In genomic region chr4:84675171-84675973, GRCm38 (mm10) we compare ENCODE assay signal across 8 mouse cellular contexts. TPM values are rescaled to one million over a fixed set of nuclear protein-coding genes. Genes with fewer than 3 reads are reported as not detected.
A peak's percentile ranks its signal among the peaks of the same experiment; 100 is the strongest.
DNase-seq lines count a peak whose midpoint lies in the region; ATAC-seq lines count a peak whose summit lies in the region.

Bnc2 (minus strand) TSS chr4:84675275.

- H3K4me3 ChIP-seq in forebrain, embryonic 16.5 days (replicated peaks; ENCODE audit: low read length): peak within 1 kb of the TSS; percentile 67
- peak within 1 kb of the TSS; percentile 81 for H3K4me3 ChIP-seq in limb, embryonic 11.5 days (ENCODE audit: low read depth, low read length)
- peak within 1 kb of the TSS; percentile 73 for H3K4me3 ChIP-seq in midbrain, embryonic 12.5 days

- no peaks in the 10 kb centered on the region for H3K36me3 ChIP-seq in forebrain, embryonic 16.5 days (ENCODE audit: control insufficient read depth, insufficient read depth)
- no peaks in the 10 kb centered on the region for H3K36me3 ChIP-seq in limb, embryonic 11.5 days (ENCODE audit: control insufficient read depth, insufficient read depth, low read length)
- no peaks in the 10 kb centered on the region for H3K36me3 ChIP-seq in midbrain, embryonic 12.5 days

- H3K9ac ChIP-seq in forebrain, embryonic 16.5 days (replicated peaks; ENCODE audit: low read depth, low read length): peak within 1 kb of the TSS; percentile 48
- H3K9ac ChIP-seq in limb, embryonic 11.5 days (ENCODE audit: low read length): peak within 1 kb of the TSS; percentile 86
- H3K9ac ChIP-seq in midbrain, embryonic 12.5 days (replicated peaks): peak within 1 kb of the TSS; percentile 67

- peak; percentile 65 for ATAC-seq in forebrain, embryonic 16.5 days
- peak; percentile 96 to 97 for ATAC-seq in hematopoietic stem cell, adult 5-6 weeks (replicated peaks in 1 of 2; ENCODE audit: insufficient read depth in 1 of 2, low FRiP score in 2 of 2, low TSS enrichment in 1 of 2, low read depth in 1 of 2, poor library complexity in 2 of 2, severe bottlenecking in 2 of 2)
- peak; percentile 71 for ATAC-seq in limb, embryonic 11.5 days (ENCODE audit: insufficient number of reproducible peaks, low FRiP score, low TSS enrichment, low read depth)
- peak; percentile 68 for ATAC-seq in midbrain, embryonic 12.5 days (ENCODE audit: low FRiP score, low read depth)

- peak within 1 kb of the TSS; percentile 100 for H3K4me2 ChIP-seq in forebrain, embryonic 16.5 days (ENCODE audit: low read length)
- H3K4me2 ChIP-seq in limb, embryonic 11.5 days (ENCODE audit: low read depth, severe bottlenecking): peak within 1 kb of the TSS; percentile 92
- H3K4me2 ChIP-seq in midbrain, embryonic 12.5 days (replicated peaks): peak within 1 kb of the TSS; percentile 97

- no peaks in the 10 kb centered on the region for H3K9me3 ChIP-seq in forebrain, embryonic 16.5 days (ENCODE audit: control insufficient read depth, low read length)
- H3K9me3 ChIP-seq in limb, embryonic 11.5 days (ENCODE audit: control insufficient read depth, low read length): no peaks in the 10 kb centered on the region
- H3K9me3 ChIP-seq in midbrain, embryonic 12.5 days: no peaks in the 10 kb centered on the region

- peaks cover 20% of the 10 kb centered on the region for H3K4me1 ChIP-seq in forebrain, embryonic 16.5 days (replicated peaks; ENCODE audit: control insufficient read depth, insufficient read depth, low read length)
- peaks cover 5% of the 10 kb centered on the region for H3K4me1 ChIP-seq in limb, embryonic 11.5 days (ENCODE audit: control insufficient read depth, insufficient read depth, low read length)
- peaks cover 19% of the 10 kb centered on the region for H3K4me1 ChIP-seq in midbrain, embryonic 12.5 days

- peak; percentile 27 to 28 for DNase-seq in cerebellum, postnatal 14 days
- DNase-seq in cerebellum, adult 11-12 months: no peak
- peak; percentile 69 for DNase-seq in adrenal gland, postnatal 10 days
- DNase-seq in limb, embryonic 11.5 days (ENCODE audit: low spot score): peak; percentile 76
- peak; percentile 69 for DNase-seq in testis, postnatal 10 days (ENCODE audit: low spot score)

- WGBS in forebrain, embryonic 16.5 days: under 1% methylated on average over 71 of the region's 80 CpGs
- WGBS in limb, embryonic 11.5 days: 0% methylated on average over 74 of the region's 80 CpGs
- under 1% methylated on average over 61 of the region's 80 CpGs for WGBS in midbrain, embryonic 12.5 days

- H3K27ac ChIP-seq in forebrain, embryonic 16.5 days (ENCODE audit: low read length): no peak within 1 kb of the TSS
- H3K27ac ChIP-seq in limb, embryonic 11.5 days (replicated peaks; ENCODE audit: low read depth, low read length): peak within 1 kb of the TSS; percentile 83
- peak within 1 kb of the TSS; percentile 63 for H3K27ac ChIP-seq in midbrain, embryonic 12.5 days (replicated peaks)

- H3K27me3 ChIP-seq in forebrain, embryonic 16.5 days (replicated peaks; ENCODE audit: control insufficient read depth, insufficient read depth, low read length): peaks cover 53% of the 10 kb centered on the region
- H3K27me3 ChIP-seq in limb, embryonic 11.5 days (ENCODE audit: control insufficient read depth, insufficient read depth, low read length): no peaks in the 10 kb centered on the region
- peaks cover 78% of the 10 kb centered on the region for H3K27me3 ChIP-seq in midbrain, embryonic 12.5 days

RNA-seq across cellular contexts. Expression of gene Bnc2, which starts in this region (rescaled TPM):
- total RNA-seq in adrenal gland, postnatal 10 days (2021): 1 to 10 TPM; 8.2 to 9.7 TPM
- 2.5 and 3.8 TPM in 2 replicates for polyA plus RNA-seq in forebrain, embryonic 16.5 days (2015; fragmentation: Nextera tagmentation; extraction: Ambion mirVana)
- not detected in 2 replicates for total RNA-seq in hematopoietic stem cell, adult 5-6 weeks (2017)
- 13.7 and 16.8 TPM in 2 replicates for polyA plus RNA-seq in limb, embryonic 11.5 days (2014; fragmentation: Nextera tagmentation; extraction: Ambion mirVana)
- polyA plus RNA-seq in midbrain, embryonic 12.5 days (2016; fragmentation: Nextera tagmentation; extraction: Ambion mirVana): 16.6 and 21.7 TPM in 2 replicates

Comparison
In these comparisons a context has a peak if more than half of its experiments do, and no peak if none do; other contexts are left out.
1. Peak in ATAC-seq in hematopoietic stem cell, adult 5-6 weeks; RNA of the gene not detected or under 1 TPM.